In genomic region chr13:45530754-45531153, GRCm38 (mm10) we compare ENCODE assay signal across 8 mouse cellular contexts. TPM values are rescaled to one million over a fixed set of nuclear protein-coding genes. Genes with fewer than 3 reads are reported as not detected.
DNase-seq lines count a peak whose midpoint lies in the region; ATAC-seq and TF ChIP-seq lines count a peak whose summit lies in the region.

No protein-coding gene starts in this region.

- peak; percentile 48 to 55 for DNase-seq in frontal cortex, postnatal 36 days (ENCODE audit: low spot score in 2 of 2)
- DNase-seq in frontal cortex, postnatal 25 days (ENCODE audit: low spot score in 2 of 2): no peak
- peak; percentile 26 for DNase-seq in urinary bladder, postnatal 14 days (ENCODE audit: low spot score)
- DNase-seq in urinary bladder, adult 18-20 months (ENCODE audit: low spot score in 2 of 2): no peak
- peak; percentile 27 for DNase-seq in lung, adult 2 months
- no peak for DNase-seq in spleen, postnatal 14 days (ENCODE audit: low spot score in 2 of 2)
- no peak for DNase-seq in adrenal gland, postnatal 4 days (ENCODE audit: low spot score in 2 of 2)

- no peak for TF ChIP-seq CTCF in lung, adult 2 months (IDR thresholded peaks at IDR 0.05; ENCODE audit: insufficient read depth, low read length)

- no peak for ATAC-seq in midbrain, embryonic 16.5 days

- H3K4me1 ChIP-seq in lung, adult 2 months (ENCODE audit: control insufficient read depth, insufficient read depth, low read length): no peaks in the 10 kb centered on the region; the same call in 1 of the 2 replicates
- H3K4me1 ChIP-seq in midbrain, embryonic 16.5 days (ENCODE audit: control insufficient read depth, insufficient read depth, low read length): peaks cover 5% of the 10 kb centered on the region

- H3K27ac ChIP-seq in midbrain, embryonic 16.5 days (ENCODE audit: low read length): no peak overlapping the region

- H3K36me3 ChIP-seq in midbrain, embryonic 16.5 days (ENCODE audit: control insufficient read depth, insufficient read depth, low read length): peaks cover 3% of the 10 kb centered on the region

- no peak overlapping the region for H3K4me2 ChIP-seq in midbrain, embryonic 16.5 days (ENCODE audit: low read length)

- no peak for TF ChIP-seq POLR2A in lung, adult 2 months (IDR thresholded peaks at IDR 0.05; ENCODE audit: borderline replicate concordance, extremely low read depth, low read depth, low read length)

- no peaks in the 10 kb centered on the region for H3K9me3 ChIP-seq in midbrain, embryonic 16.5 days (replicated peaks; ENCODE audit: control insufficient read depth, low read length, poor library complexity, severe bottlenecking)

- no peak overlapping the region for H3K9ac ChIP-seq in midbrain, embryonic 16.5 days (ENCODE audit: low read depth, low read length)

- H3K4me3 ChIP-seq in lung, adult 2 months (replicated peaks; ENCODE audit: extremely low read depth, low read depth, low read length): no peak overlapping the region
- no peak overlapping the region for H3K4me3 ChIP-seq in midbrain, embryonic 16.5 days (ENCODE audit: low read depth, low read length)

- H3K27me3 ChIP-seq in midbrain, embryonic 16.5 days (ENCODE audit: control insufficient read depth, insufficient read depth, low read depth, low read length): no peaks in the 10 kb centered on the region

- WGBS in lung, adult 2 months: 33% methylated on average over 6 of the region's 6 CpGs
- WGBS in midbrain, embryonic 16.5 days: 22% methylated on average over 6 of the region's 6 CpGs

RNA-seq across cellular contexts. Expression of gene Gmpr, which starts 23.5 kb away (rescaled TPM):
- polyA plus RNA-seq in lung, adult 2 months (2012; rRNA removed): 21.9 and 30.8 TPM in 2 replicates
- polyA plus RNA-seq in midbrain, embryonic 16.5 days (2015; fragmentation: Nextera tagmentation; extraction: Ambion mirVana): 25.0 and 33.8 TPM in 2 replicates
- 10 to 100 TPM; 48.7 to 54.5 TPM for total RNA-seq in adrenal gland, postnatal 4 days (2021)

Comparison
In these comparisons a context has a peak if more than half of its experiments do, and no peak if none do; other contexts are left out.
1. DNase-seq: peak in frontal cortex, postnatal 36 days (2 of 2), urinary bladder, postnatal 14 days (single experiment) and lung, adult 2 months (single experiment); none in frontal cortex, postnatal 25 days (0 of 2), urinary bladder, adult 18-20 months (0 of 2), spleen, postnatal 14 days (0 of 2) and adrenal gland, postnatal 4 days (0 of 2).